Mouse (Mus musculus) mouse trophoblast stem cell (cell line): ENCODE results near the gene Prpf3.
"Not testable (repeated sequence)": the region's sequence is repeated elsewhere in the genome, so short reads cannot be mapped to it uniquely, and the experiment has no call there.

Experiments used
- in situ Hi-C, 2 experiments: fragments of 300-500 bp; cut with MseI, MboI; formaldehyde crosslinking; loops; 2 replicates in 1 of 2; 3 replicates in 1 of 2; pipeline ENCODE4 v1.15.1; 2025

Prpf3 gene

DNA sequence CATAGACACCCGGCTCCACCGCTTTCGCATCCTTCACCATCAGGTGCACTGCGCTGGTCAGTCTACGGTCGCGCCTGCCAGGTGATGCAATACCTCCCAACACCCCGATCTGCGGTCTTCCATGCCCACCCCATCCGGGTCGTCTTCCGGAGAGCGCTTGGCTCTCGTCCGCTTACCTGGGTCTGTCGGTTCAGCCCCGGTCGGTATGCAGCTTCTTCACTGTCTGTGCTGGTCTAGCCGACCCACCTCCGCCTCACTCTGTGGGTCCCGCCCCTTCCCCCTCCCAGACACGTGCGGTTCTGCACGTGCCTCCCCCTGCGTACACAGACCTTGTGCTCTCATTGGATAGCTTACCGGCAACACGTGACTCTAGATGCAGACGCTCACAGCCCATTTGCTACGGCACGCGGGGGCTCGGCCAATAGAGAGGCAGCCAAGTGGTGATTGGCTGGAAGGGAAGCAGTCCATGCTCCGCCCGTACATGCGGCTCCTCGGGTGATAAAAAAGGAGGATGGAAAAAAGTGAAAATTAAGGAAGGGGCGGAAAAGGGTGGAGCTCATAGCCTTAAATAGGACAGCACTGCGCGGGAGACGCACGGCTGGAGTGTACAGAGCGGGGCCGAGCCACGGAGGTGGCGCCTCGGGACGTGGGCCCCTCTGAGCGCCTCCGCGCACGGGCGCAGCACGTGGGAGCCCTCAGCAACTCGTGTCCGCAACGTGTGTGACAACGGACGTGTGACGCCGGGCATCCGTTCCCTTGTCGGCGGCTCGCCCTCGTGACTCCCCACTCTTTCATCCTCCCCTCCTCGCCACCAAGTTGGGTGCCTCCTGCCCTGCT, 26.5 kb upstream of the Prpf3 start, which contains the start of gene Ciart:
Ciart (minus strand) TSS at position 273 of the 837 bp plus-strand sequence.
- in situ Hi-C loops: no loop called here

DNA sequence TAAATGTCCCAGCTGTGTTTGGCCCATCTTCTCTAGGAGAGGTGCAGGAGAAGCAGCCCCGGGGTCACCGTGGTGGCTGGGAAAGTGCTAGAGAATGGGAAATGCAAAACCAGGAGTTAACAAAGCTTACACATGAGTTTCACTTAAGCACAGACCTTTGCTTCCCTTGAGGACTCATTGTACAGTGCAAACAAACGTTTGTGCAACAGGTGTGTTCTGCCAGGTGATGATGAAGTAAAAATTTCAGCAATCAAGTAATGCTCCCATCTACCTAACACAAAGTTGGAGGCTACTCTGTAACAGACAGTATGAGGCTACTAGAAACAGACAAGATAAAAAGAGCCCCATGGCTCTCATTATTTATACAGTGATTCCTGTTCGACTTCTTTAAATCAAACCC, 23.4 kb upstream of the Prpf3 start:
- in situ Hi-C loops: no loop called here

DNA sequence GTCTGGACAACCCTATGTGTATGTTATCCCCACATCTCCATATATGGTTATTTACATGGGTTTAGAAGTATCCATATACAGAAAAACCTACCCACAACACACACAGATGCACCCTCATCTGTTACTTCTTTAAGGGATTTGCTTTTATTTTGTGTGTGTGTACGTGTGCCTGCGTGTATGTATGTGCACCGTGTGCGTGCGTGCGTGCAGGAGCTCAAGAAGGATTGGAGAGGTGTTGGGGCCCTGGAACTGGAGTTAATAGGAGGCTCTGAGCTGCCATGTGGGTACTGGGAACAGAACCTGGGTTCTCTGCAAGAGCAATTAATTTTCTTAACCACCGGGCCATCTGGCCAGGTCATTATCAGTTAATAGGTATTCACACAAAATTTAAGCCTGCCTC, 16.4 kb upstream of the Prpf3 start:
- in situ Hi-C loops: no loop called here

- in situ Hi-C loops: no loop called here
Observed at GRCm38 (mm10) chr3:95871392-95871867, 15.7 kb upstream of the Prpf3 start, which contains the start of gene Mrps21. Mrps21 (minus strand) TSS chr3:95871519.

DNA sequence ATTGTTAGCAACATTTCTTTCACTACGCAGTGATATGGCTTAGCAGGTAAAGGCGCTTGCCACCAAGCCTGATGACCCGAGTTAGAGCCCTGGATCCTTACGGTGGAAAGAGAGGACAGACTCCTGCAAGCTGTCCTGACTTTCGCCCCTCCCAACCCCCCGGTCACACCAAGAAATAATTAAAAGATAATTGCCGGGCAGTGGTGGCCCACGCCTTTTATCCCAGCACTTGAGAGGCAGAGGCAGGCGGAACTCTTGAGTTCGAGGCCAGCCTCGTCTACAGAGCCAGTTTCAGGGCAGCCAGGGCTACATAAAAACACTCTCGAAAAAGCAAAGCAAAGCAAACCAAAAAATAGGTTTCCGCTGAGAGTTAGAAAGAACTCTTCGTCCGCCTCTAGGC, 15.3 kb upstream of the Prpf3 start:
- in situ Hi-C loops: no loop called here

- in situ Hi-C loops: no loop called here
Observed at GRCm38 (mm10) chr3:95867408-95867807, 11.7 kb upstream of the Prpf3 start.

GRCm38 (mm10) chr3:95866071-95866470, 10.4 kb upstream of the Prpf3 start:
- in situ Hi-C loops: no loop called here

DNA sequence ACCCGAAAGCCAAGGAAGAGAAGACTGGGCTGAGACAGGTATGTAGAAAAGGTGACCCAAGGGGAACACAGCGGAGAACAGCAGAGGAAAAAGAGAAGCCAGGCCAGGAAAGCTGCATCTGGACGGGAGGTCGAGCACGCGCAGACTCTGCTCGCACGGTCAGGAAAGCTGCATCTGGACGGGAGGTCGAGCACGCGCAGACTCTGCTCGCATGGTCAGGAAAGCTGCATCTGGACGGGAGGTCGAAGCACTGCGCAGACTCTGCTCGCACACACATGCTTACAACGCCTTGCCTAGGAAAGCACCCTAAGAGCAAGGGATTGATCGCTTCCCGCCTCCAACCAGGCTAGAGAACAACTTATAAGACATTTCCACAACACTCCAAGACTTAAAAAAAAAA, 9.9 kb upstream of the Prpf3 start:
- in situ Hi-C loops: no loop called here

GRCm38 (mm10) chr3:95865050-95865449, 9.4 kb upstream of the Prpf3 start:
- in situ Hi-C loops: no loop called here

- in situ Hi-C loops: no loop called here
Observed at GRCm38 (mm10) chr3:95863578-95863977, 7.9 kb upstream of the Prpf3 start.

DNA sequence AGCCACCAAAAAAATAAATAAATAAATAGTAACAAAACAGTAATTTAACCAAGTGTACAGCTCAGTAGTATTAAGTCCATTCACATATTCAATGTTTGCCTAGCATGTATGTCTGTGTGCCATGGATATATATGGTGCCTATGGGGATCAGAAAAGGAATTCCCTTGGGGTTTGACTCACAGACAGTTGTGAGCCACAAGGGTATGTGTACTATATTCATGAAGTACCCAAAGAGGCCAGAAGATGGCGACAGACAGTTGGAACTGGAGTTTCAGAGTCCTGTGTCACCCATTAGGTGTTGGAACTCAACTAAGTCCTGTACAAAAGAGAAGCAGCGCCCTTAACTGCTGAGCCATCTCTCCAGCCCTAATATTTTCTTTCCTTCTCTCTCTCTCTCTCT, 6.1 kb upstream of the Prpf3 start:
- in situ Hi-C loops: no loop called here

DNA sequence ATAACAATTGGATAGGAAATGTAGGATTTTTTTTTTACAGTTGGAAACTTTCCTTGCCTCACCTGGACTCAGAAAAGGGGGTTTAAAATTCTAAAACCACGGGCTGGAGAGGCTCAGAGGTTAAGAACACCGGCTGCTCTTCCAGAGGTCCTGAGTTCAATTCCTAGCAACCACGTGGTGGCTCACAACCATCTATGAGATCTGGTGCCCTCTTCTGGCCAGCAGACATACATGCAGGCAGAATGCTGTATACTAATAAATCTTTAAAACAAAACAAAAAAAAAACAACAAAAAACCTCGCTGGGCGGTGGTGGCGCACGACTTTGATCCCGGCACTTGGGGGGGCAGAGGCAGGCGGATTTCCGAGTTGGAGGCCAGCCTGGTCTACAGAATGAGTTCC, 5.5 kb upstream of the Prpf3 start:
- in situ Hi-C loops: no loop called here

GRCm38 (mm10) chr3:95860323-95860722, 4.6 kb upstream of the Prpf3 start:
- in situ Hi-C loops: no loop called here

DNA sequence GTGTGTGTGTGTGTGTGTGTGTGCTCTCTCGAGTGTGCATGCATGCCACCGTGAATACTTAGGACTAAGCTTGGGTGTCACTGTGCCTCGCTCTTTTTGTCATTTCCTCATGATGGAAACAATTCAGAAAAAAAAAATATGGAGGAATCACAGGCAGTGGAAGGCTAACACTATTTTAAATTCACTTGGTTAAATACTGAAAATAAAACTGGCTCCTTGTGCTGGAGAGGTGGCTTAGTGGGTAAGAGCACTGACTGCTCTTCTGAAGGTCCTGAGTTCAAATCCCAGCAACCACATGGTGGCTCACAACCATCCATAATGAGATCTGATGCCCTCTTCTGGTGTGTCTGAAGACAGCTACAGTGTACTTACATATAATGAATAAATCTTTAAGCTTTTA, 2.6 kb upstream of the Prpf3 start:
- in situ Hi-C loops: not testable (repeated sequence)

- in situ Hi-C loops: not testable (repeated sequence)
Observed at GRCm38 (mm10) chr3:95857050-95857449, 1.4 kb upstream of the Prpf3 start.

DNA sequence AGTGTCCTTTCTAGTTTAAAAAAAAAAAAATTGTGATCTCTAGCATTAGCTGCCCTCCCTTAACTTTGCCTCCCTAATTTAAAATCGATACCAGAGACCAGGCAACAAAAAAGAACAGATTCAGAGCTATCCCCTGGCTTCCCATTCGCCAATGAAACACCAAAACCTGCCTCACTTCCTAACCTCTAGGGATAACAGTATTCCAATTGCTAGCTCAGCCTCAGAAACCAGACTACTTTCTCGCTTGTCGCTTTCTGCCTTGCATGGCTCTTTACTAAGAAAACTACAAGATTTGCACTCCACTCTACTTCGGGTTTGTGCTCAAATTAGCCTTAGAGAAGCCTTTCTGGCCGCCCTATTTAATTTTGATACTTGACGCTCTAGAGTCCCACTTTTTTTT, 430 bp upstream of the Prpf3 start:
- in situ Hi-C loops: no loop called here

DNA sequence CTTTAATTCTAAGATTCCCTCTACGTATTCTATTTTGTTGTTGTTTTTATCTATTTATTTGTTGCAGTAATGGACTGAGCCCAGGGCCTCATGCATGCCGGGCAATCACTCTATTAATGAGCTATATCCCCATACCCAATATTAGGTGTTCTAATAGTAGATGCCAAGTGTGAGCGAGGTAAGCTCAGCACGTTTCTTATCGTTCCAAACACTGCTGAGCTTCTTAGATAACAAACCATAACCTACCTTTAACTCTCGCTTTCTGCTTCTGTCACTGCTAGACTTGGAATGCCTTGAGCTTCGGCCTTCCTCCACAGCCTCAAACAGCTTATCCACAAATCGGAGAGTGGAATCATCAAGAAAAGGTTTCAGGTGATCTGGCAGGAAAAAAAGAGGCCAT, 4.4 kb downstream of the Prpf3 start:
- in situ Hi-C loops: no loop called here

DNA sequence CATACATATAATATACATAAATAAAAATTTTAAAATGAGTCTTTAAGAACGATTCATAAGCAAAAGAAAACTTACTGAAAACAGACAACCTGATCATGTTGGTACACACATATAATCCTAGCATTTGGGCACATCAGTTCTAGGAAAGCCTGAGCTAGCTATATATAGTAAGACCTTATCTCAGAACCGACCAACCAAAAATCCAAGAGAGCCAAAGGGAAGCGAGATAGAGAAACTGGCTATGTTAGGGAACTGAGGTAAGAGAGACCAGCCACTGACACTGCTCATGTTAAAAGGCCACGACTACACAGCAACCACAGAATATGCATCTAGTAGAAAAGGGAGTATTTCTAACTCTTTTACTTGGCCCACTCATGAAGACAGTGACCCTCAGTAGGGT, 5.1 kb downstream of the Prpf3 start:
- in situ Hi-C loops: no loop called here

- in situ Hi-C loops: no loop called here
Observed at GRCm38 (mm10) chr3:95842503-95843214, 13.0 kb downstream of the Prpf3 start.

DNA sequence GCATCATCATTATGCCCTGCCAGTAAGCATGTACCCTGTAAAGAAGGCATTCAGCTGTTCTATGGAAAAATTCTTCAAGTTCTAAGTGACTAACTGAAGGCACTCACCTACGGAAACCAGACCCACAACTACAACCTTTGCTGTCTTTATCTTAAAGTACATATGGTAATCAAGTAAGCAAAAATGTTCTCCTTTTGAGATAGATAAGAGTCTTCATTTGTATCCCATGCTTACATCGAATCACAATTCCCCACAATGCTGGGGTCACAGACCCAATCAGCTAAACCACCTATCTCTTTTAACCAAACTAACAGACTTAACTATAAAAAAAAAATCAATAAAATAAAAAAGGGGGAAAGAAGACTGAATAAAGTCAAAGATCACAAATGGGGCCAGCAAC, 16.4 kb downstream of the Prpf3 start:
- in situ Hi-C loops: no loop called here

DNA sequence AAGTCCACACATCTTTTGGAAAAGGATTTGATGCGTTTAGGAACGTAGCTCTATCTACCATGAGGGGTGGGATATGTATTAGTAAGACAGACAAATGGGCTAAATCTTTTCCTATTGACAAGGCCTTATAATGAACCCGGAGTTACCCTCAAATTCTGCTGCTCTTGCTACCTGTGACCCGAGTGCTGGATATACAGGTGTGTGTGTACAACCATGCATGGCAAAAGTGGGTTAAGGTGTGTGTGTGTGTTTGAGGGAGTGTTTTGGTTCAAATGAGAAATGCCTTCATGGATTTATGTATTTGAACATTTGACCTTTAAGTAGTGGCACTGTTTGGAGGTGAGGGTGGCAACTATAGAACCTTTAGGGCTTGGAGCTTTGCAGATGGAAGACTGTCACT, 26.6 kb downstream of the Prpf3 start:
- in situ Hi-C loops: no loop called here

GRCm38 (mm10) chr3:95826275-95826674, 29.4 kb downstream of the Prpf3 start:
- in situ Hi-C loops: no loop called here
